Mouse (Mus musculus) heart, adult 2 months (tissue): ENCODE results near the gene Cisd2.

Source experiments
- CTCF ChIP-seq: fragments of 200-600 bp; IDR thresholded peaks from 2 replicates; pipeline ENCODE4 v1.8.1; 2022; ENCODE audit warnings: antibody characterized with exemption, mild to moderate bottlenecking, moderate library complexity
- EP300 ChIP-seq: fragments of 200-500 bp; IDR thresholded peaks from 2 replicates; pipeline ENCODE4 v1.6.1; 2011; ENCODE audit warnings: low read depth, low read length, control low read depth; ENCODE audit not compliant: insufficient read depth

DNA sequence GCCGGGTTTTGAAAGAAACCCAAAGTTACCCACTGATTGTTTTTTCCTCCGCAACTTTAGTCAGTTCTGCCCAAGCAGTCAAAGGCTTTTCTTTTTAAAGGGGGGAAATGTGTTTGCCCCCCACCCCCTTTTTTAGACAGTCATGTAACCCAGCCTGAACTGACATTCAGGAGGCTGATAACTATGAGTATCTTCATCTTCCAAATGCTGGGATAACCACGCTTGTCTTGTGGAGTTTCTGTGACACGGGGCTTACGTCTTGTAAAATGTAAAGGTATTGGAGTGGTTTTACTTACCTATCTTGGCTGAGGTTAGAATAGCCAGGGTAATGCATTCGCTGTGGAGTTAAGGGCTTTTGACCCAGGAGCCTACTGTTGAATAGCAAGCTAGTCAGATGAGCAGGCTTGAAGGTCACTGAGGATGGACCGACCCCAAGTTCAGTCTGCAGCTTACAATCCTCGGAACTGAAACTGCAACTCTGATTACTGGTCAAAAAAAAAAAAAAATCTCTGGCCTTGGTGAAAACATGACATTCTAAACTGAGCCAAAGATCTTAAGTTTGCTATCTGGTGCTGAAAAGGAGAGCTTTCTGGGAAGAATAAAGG is at the start of gene Cisd2:
- TF ChIP-seq CTCF (no peak), EP300 (no peak)
